Mouse (Mus musculus) CD4-positive helper T cell, adult 2 months (primary cell): Measurements from ENCODE around the gene Ncor2.

Experiments
- DNase-seq: peaks from one replicate; pipeline ENCODE4 v3.0.0-alpha.2; 2012; ENCODE audit warnings: low read depth, missing footprints, low spot score

Ncor2 gene

GRCm38 (mm10) chr5:125170107-125170842 lies 8.7 kb downstream of the Ncor2 start:
- DNase-seq, result no peak

GRCm38 (mm10) chr5:125168101-125168500 lies 10.9 kb downstream of the Ncor2 start:
- no peak for DNase-seq

- no peak for DNase-seq
These were observed 11.5 kb downstream of the Ncor2 start for GRCm38 (mm10) chr5:125167524-125167923.

GRCm38 (mm10) chr5:125165993-125166392 lies 13.0 kb downstream of the Ncor2 start:
- no peak for DNase-seq

- DNase-seq, result no peak
These were observed 14.4 kb downstream of the Ncor2 start for GRCm38 (mm10) chr5:125164465-125165167.

- no peak for DNase-seq
These were observed 15.5 kb downstream of the Ncor2 start for GRCm38 (mm10) chr5:125163441-125164050.

GRCm38 (mm10) chr5:125162461-125162860 lies 16.6 kb downstream of the Ncor2 start:
- no peak for DNase-seq

GRCm38 (mm10) chr5:125159804-125160405 lies 19.1 kb downstream of the Ncor2 start:
- DNase-seq, result no peak

- DNase-seq, result no peak
These were observed 19.7 kb downstream of the Ncor2 start for GRCm38 (mm10) chr5:125159293-125159692.

GRCm38 (mm10) chr5:125158232-125158961 lies 20.6 kb downstream of the Ncor2 start:
- DNase-seq, result peak; percentile 73

GRCm38 (mm10) chr5:125157375-125158033 lies 21.5 kb downstream of the Ncor2 start:
- no peak for DNase-seq

GRCm38 (mm10) chr5:125156418-125157205 lies 22.4 kb downstream of the Ncor2 start:
- DNase-seq, result peak; percentile 44

GRCm38 (mm10) chr5:125155451-125155850 lies 23.6 kb downstream of the Ncor2 start:
- DNase-seq, result no peak

- DNase-seq, result no peak
These were observed 24.0 kb downstream of the Ncor2 start for GRCm38 (mm10) chr5:125154989-125155388.

GRCm38 (mm10) chr5:125154178-125154577 lies 24.8 kb downstream of the Ncor2 start:
- DNase-seq, result no peak

GRCm38 (mm10) chr5:125153201-125153816 lies 25.7 kb downstream of the Ncor2 start:
- peak; percentile 71 for DNase-seq

- DNase-seq, result peak; percentile 35
These were observed 27.0 kb downstream of the Ncor2 start for GRCm38 (mm10) chr5:125151872-125152534.

GRCm38 (mm10) chr5:125150951-125151564 lies 28.0 kb downstream of the Ncor2 start:
- DNase-seq, result no peak

- no peak for DNase-seq
These were observed 29.9 kb downstream of the Ncor2 start for GRCm38 (mm10) chr5:125149142-125149541.
